In the genomic region with DNA sequence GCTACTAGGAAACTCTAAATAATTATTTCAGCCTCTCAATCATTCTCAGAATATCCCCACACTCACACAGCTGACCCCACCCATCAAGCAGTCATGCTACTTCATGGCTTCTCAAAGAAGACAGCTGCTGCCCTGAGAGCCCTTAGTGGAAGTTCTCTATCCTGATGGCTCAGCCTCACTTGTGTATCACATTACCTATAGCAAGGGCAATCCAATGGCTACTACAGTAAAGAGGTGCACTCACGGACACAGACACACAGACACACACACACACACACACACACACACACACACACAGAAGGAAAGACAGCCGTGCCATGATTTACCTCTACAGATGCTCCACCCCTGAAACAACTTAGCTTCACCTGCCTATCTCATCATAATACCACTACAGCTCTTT, we compare ENCODE assay signal across 16 mouse cellular contexts.
"Had no signal": no experiment of that assay in that cellular context is flagged by ENCODE, and none has a peak within 500 bp of the region (broad histone marks: within the 10 kb centered on the region; RNA-seq: fewer than 3 reads in every experiment).

No protein-coding gene starts in this region.

- H3K4me1 ChIP-seq: neural tube, embryonic 13.5 days; neural tube, embryonic 15.5 days; stomach, embryonic 15.5 days had no signal

- DNase-seq: retina, postnatal 1 day; right cerebral cortex, adult 18-20 months; right cerebral cortex, postnatal 14 days; right cerebral cortex, postnatal 25 days; right cerebral cortex, postnatal 4 days; spleen, adult 18-20 months; thymus, adult 18-20 months; thymus, adult 2 months; thymus, postnatal 14 days; thymus, postnatal 25 days; thymus, postnatal 36 days; thymus, postnatal 4 days had no signal

- H3K4me3 ChIP-seq: neural tube, embryonic 13.5 days; neural tube, embryonic 15.5 days; stomach, embryonic 15.5 days had no signal

- H3K9me3 ChIP-seq: neural tube, embryonic 13.5 days; neural tube, embryonic 15.5 days; stomach, embryonic 15.5 days had no signal

- H3K36me3 ChIP-seq: neural tube, embryonic 13.5 days; neural tube, embryonic 15.5 days; stomach, embryonic 15.5 days had no signal

- H3K27me3 ChIP-seq: neural tube, embryonic 13.5 days; neural tube, embryonic 15.5 days; stomach, embryonic 15.5 days had no signal

- H3K9ac ChIP-seq: neural tube, embryonic 13.5 days; neural tube, embryonic 15.5 days; stomach, embryonic 15.5 days had no signal

- H3K27ac ChIP-seq: neural tube, embryonic 13.5 days; neural tube, embryonic 15.5 days; stomach, embryonic 15.5 days; stomach, postnatal 0 days had no signal

- H3K4me2 ChIP-seq: neural tube, embryonic 13.5 days; neural tube, embryonic 15.5 days; stomach, embryonic 15.5 days had no signal
